Mouse (Mus musculus): ENCODE measurements around the gene Mapk8ip1.
A peak's percentile ranks its signal among the peaks of the same experiment; 100 is the strongest.
"Not testable (repeated sequence)": the region's sequence is repeated elsewhere in the genome, so short reads cannot be mapped to it uniquely, and the experiment has no call there.

Mapk8ip1 gene

GRCm38 (mm10) chr2:92424462-92425308 is 23.6 kb upstream of the Mapk8ip1 start:
- DNase-seq (ENCODE audit: low spot score): no peak

- peak; percentile 81 for DNase-seq (ENCODE audit: low spot score)
Measured at GRCm38 (mm10) chr2:92423702-92424461, 22.8 kb upstream of the Mapk8ip1 start.

GRCm38 (mm10) chr2:92423156-92423555 is 22.1 kb upstream of the Mapk8ip1 start:
- DNase-seq (ENCODE audit: low spot score): no peak

GRCm38 (mm10) chr2:92422388-92423135 is 21.5 kb upstream of the Mapk8ip1 start:
- no peak for DNase-seq (ENCODE audit: low spot score)

GRCm38 (mm10) chr2:92421723-92422387 is 20.8 kb upstream of the Mapk8ip1 start:
- no peak for DNase-seq (ENCODE audit: low spot score)

GRCm38 (mm10) chr2:92411705-92412104 is 10.6 kb upstream of the Mapk8ip1 start:
- no peak for DNase-seq (ENCODE audit: low spot score)

GRCm38 (mm10) chr2:92408309-92409045 is 7.4 kb upstream of the Mapk8ip1 start:
- no peak for DNase-seq (ENCODE audit: low spot score)

GRCm38 (mm10) chr2:92405687-92406086 is 4.6 kb upstream of the Mapk8ip1 start:
- DNase-seq (ENCODE audit: low spot score): no peak

GRCm38 (mm10) chr2:92404737-92405136 is 3.7 kb upstream of the Mapk8ip1 start:
- no peak for DNase-seq (ENCODE audit: low spot score)

GRCm38 (mm10) chr2:92403776-92404319 is 2.8 kb upstream of the Mapk8ip1 start:
- DNase-seq (ENCODE audit: low spot score): no peak

- no peak for DNase-seq (ENCODE audit: low spot score)
Measured at GRCm38 (mm10) chr2:92402591-92403326, 1.7 kb upstream of the Mapk8ip1 start.

GRCm38 (mm10) chr2:92400682-92401081 is 381 bp downstream of the Mapk8ip1 start:
- no peak for DNase-seq (ENCODE audit: low spot score)

- not testable (repeated sequence) for DNase-seq (ENCODE audit: low spot score)
Measured at GRCm38 (mm10) chr2:92399877-92400276, 1.2 kb downstream of the Mapk8ip1 start.

GRCm38 (mm10) chr2:92397436-92397835 is 3.6 kb downstream of the Mapk8ip1 start:
- DNase-seq (ENCODE audit: low spot score): no peak

- DNase-seq (ENCODE audit: low spot score): no peak
Measured at GRCm38 (mm10) chr2:92395535-92395934, 5.5 kb downstream of the Mapk8ip1 start.

GRCm38 (mm10) chr2:92392318-92393264 is 8.5 kb downstream of the Mapk8ip1 start:
- no peak for DNase-seq (ENCODE audit: low spot score)

GRCm38 (mm10) chr2:92391703-92392317 is 9.3 kb downstream of the Mapk8ip1 start:
- no peak for DNase-seq (ENCODE audit: low spot score)

GRCm38 (mm10) chr2:92391116-92391515 is 9.9 kb downstream of the Mapk8ip1 start:
- DNase-seq (ENCODE audit: low spot score): no peak
